Mouse (Mus musculus) cerebellum, adult 8-10 months (tissue): Measurements from ENCODE around the gene Gm17654.
"Not testable (repeated sequence)": the region's sequence is repeated elsewhere in the genome, so short reads cannot be mapped to it uniquely, and the experiment has no call there.

Experiments used
- DNase-seq: peaks from one replicate; pipeline ENCODE4 v3.0.0; 2022

Gm17654 gene

DNA sequence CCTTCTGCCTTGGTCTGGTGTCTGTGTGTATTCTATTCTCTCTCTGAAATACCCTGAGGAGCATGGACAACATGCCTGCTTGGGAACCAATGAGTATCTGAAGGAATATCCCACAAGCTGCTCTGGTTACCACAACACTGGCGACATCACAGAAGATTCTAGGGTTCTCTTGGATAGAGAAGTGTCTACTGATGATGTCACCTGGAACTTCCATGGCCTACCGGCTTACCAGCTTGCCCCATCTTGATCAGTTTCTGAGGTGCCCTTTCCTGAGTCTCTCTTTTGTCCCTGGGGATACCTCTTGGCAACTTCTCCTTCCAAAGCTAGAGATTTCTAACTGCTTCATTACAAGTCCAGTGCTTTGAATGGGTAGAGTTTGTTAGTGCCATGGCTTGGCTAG, at the start of gene Gm17654:
Gm17654 (minus strand) TSS at position 101 of the 400 bp plus-strand sequence.
- DNase-seq = not testable (repeated sequence)

DNA sequence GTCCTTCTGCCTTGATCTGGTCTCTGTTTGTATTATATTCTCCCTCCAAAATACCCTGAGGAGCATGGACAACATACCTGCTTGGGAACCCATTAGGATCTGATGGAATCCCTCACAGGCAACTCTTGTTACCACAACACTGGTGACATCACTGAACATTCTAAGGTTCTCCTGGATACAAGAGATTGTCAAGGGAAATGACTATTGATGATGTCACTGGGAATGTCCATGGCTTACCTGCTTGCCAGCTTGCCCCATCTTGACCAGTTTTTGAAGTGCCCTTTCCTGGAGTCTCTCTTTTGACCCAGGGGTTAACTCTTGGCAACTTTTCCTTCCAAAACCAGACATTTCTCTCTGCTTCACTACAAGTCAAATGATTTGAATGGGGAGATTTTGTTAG, 29.0 kb upstream of the Gm17654 start, which contains the start of gene Gm10375:
Gm10375 (minus strand) TSS at position 101 of the 400 bp plus-strand sequence.
- not testable (repeated sequence) for DNase-seq

DNA sequence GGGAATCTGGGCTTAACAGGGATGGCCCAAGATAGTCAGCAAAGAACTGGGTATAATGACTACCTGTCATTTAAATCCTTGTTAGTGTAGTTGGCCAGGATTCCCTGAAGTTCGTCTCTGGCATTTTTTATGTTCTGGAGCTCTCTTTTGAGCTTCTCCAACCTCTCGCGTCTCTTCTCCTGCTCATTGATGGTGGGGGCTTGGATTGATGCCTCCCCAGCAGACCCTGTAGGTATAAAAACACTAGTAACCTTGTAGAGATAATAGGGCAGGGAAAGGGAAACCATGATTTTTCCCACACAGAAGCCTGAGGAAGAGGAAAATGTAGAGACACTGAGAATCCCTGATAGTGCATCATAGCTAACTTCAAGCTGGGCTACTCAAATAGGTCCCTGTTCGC, 977 bp downstream of the Gm17654 start:
- not testable (repeated sequence) for DNase-seq

DNA sequence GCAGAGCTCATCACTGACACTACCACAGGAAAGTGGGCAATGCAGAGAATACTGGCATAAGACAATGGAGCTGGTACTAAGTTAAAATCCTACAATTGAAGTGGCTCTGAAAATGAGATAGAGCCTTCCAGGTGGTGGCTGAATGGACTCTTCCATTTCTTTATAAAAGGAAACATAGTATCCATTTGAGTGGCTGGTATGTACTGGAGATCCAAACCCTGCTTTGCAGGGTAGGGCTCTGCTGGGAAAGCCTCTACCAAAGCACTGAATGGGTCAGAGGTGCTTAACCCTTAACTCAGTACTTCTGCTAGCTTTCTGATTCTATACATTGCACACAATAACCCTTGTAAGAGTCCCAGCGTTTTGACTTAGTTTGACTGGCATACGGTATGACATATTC, 26.7 kb downstream of the Gm17654 start:
- not testable (repeated sequence) for DNase-seq

DNA sequence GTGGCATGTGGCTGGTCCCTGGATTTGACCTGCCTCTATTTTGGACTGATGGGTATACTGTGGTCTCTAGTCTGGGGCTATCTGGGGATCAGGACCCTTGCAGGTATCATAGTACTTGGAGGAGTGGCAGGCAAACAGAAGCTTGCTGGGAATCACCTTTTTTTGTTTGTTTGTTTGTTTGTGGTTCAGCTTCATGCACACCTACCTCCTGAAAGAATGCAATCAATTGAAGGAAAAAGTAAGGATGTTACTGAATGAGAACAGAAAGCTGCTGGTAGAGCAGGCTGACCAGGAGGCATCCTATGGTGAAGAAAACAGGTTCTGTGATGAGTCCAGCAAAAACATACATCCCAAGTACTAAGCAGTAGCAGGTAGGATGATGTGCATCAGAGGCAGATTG, 32.7 kb downstream of the Gm17654 start:
- DNase-seq = not testable (repeated sequence)

DNA sequence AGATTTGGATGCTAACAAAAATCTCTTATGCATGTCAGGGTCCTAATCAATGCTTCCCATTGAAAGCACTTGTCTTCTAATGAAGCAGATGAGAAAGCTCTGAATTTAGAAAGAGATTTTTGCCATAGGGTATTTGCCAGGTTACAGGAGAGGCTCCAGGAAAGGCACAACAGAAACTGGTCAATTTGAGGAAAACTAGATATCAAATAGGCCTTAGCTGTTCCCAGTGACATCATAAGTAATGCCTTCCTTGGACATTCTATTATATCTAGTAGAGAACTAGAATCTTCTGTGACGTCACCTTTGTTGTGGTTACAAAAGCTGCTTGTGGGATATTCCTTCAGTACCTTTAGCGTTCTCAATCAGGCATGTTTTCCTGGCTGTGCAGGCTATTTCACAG, 35.7 kb downstream of the Gm17654 start, which contains the start of gene Gm5799:
Gm5799 (plus strand) TSS at position 301 of the 400 bp plus-strand sequence.
- not testable (repeated sequence) for DNase-seq

DNA sequence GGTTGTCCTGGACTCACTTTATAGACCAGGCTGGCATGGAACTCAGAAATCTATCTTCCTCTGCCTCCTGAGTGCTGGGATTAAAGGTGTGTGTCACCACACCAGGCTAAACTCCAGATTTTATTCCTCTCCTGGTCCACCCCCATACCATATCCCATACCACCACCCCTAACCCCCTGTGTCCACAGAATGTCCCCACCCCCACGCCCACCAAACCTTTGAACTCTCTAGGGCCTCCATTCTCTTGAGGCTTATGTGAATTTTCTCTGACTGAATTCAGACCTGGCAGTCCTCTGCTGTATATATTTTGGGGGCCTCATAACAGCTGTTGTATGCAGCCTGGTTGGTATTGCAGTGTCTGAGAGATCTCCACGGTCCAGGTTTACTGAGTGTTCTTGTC, 40.8 kb downstream of the Gm17654 start:
- DNase-seq = not testable (repeated sequence)

DNA sequence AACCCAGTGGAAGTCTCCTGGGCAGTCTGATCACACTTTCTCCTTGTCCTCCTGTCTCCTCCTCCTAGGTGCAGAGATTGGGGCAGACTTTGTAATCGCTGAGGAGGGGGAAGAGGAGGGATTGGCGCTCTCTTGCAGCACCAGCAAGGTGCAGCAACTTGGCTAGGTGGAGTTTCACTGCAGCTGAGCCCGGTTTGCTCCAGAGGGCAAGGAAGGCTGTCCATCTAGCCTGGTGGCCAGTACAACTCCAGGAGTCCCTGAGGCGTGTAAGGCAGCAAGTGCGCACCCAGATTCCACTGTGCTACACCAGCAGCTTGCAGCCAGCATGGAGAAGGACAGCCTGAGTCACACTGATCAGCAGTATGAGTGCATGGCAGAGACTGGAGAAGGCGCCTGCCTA, 46.6 kb downstream of the Gm17654 start:
- not testable (repeated sequence) for DNase-seq

DNA sequence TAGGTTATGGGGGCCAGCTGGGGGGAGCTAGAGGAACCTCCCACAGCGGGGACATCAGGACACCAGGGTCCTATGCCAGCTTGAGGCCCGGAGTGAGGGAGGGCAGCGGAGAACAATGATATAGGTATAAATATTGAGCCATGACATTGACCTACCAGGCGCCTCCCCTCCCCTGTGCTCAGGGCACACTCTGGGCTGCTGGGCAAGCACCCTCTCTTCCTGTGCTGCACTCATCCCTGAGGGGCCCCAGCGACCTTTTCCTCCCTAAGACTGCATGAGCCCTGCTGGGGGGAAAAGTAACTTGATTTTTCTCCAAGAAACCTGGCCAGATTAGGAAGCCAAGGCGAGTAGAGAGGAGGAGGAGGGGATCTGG, 46.9 kb downstream of the Gm17654 start:
- DNase-seq = not testable (repeated sequence)

DNA sequence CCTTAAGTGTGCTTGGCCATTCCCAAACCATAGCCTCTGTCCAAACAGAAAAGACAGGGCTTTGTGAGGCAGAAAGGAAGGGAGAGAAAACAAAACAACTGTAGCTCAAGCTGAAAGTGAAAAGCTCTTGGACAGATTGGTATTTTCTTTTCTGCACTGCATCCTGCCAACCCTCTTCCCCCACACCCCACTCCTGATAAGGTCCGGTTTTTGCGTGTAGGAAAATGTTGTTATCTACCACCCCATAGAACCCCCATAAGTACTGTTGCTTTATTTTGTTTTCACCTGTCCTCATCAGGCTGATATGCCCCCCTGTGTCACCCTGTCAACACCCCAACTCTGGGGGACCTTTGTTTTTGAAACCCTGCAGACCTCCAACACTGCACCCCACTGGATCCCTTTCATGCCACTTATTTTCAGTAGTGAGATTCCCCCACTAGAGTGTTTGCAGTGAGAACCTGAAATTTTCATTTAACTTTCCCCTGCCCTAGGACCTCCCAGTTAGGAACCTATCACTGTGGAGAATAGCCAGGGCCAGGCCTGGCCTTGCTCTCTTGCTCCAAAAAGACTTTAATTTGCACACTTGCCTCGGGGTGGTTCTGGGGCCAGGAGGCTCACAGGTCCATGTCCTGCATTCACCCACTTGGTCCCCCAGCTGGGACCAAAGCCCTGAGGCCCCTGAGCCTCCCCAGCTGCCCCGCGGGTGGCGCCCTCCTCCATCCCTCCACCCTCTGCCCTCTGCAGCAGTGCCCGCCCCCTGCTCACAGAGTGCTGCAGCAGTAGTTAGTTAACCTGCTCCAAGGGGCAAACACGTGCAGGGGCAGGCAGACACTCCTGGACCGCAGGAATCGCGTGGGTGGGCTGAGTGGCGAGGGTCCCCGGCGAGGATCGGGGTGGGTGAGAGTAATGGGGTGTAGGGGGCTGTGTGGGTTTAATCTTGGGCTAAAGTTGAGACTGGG, 47.6 kb downstream of the Gm17654 start:
- not testable (repeated sequence) for DNase-seq
